Mouse (Mus musculus): ENCODE measurements around the gene Imp3. TPM values are rescaled to one million over a fixed set of nuclear protein-coding genes. Genes with fewer than 3 reads are reported as not detected.

Gene Imp3
- polyA plus RNA-seq, 1 experiment from 2014 or later: 73.6 TPM

DNA sequence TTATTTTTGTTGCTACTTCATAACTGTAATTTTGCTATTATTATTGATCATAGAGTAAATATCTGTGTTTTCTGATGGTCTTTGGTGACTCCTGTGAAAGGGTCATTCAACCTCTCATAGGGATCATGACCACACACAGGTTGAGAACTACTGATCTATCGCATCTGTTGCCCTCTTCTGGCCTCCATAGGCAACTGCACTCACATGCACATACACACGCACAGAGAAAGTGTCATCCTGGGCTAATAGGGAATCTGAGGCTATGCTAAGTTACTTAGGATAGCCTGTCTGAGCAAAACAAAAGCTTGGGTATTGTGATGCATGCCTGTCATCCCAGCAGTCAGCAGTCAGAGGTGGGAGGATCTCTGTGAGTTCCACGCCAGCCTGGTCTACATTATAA is 24.3 kb downstream of the Imp3 start:
- Histone ChIP-seq H3K9ac (ENCODE audit: low read length) (no peak overlapping the region), H3K9me3 (ENCODE audit: control insufficient read depth, low read length) (no peaks in the 10 kb centered on the region), H3K4me3 (ENCODE audit: low read depth, low read length) (no peak overlapping the region), H3K27me3 (ENCODE audit: control insufficient read depth, insufficient read depth, low read length) (no peaks in the 10 kb centered on the region), H3K36me3 (ENCODE audit: control insufficient read depth, insufficient read depth, low read length) (peaks cover 2% of the 10 kb centered on the region; the same call in 1 of the 2 replicates), H3K4me1 (ENCODE audit: control insufficient read depth, insufficient read depth, low read length) (no peaks in the 10 kb centered on the region), H3K4me2 (ENCODE audit: low read depth, severe bottlenecking) (no peak overlapping the region), H3K27ac (replicated peaks; ENCODE audit: low read depth, low read length) (no peak overlapping the region)
- ATAC-seq (ENCODE audit: insufficient number of reproducible peaks, low FRiP score, low TSS enrichment, low read depth) (no peak), DNase-seq (ENCODE audit: low spot score) (no peak)
- 95% methylated on average over 3 of the region's 3 CpGs for WGBS

- no peak for ATAC-seq (ENCODE audit: insufficient number of reproducible peaks, low FRiP score, low TSS enrichment, low read depth)
- Histone ChIP-seq H3K4me1 (ENCODE audit: control insufficient read depth, insufficient read depth, low read length) (no peaks in the 10 kb centered on the region), H3K36me3 (ENCODE audit: control insufficient read depth, insufficient read depth, low read length) (no peaks in the 10 kb centered on the region; the same call in 1 of the 2 replicates)
These were observed 32.9 kb downstream of the Imp3 start for GRCm38 (mm10) chr9:56970158-56970557.

DNA sequence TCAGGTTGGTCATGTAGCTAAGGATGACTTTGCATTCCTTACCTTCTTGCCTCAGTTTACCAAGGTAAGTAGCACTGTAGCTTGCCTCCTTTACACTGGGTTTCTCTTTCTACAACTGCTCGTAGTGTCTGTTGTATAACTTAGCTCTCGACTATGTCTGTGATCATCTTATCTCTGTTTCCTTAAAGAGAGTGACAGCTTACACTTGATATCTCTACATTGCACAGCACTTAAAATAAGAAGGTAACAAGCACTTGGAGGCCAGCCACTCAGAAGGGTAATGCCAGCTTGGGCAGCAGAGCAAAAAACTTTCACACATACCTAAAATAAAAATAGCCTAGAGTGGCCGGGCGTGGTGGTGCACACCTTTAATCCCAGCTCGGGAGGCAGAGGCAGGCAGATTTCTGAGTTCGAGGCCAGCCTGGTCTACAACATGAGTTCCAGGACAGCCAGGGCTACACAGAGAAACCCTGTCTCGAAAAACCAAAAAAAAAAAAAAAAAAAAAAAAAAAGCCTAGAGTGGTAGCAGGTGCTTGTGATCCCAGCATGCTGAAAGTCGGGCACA is 36.8 kb downstream of the Imp3 start:
- ATAC-seq (ENCODE audit: insufficient number of reproducible peaks, low FRiP score, low TSS enrichment, low read depth): no peak
- no peak overlapping the region for H3K27ac ChIP-seq (replicated peaks; ENCODE audit: low read depth, low read length)
- no peaks in the 10 kb centered on the region for H3K9me3 ChIP-seq (ENCODE audit: control insufficient read depth, low read length)
- no peaks in the 10 kb centered on the region for H3K27me3 ChIP-seq (ENCODE audit: control insufficient read depth, insufficient read depth, low read length)
- no peak for DNase-seq (ENCODE audit: low spot score)
- no peak overlapping the region for H3K9ac ChIP-seq (ENCODE audit: low read length)
- H3K4me2 ChIP-seq (ENCODE audit: low read depth, severe bottlenecking): no peak overlapping the region
- H3K4me3 ChIP-seq (ENCODE audit: low read depth, low read length): no peak overlapping the region
- no peaks in the 10 kb centered on the region; the same call in 1 of the 2 replicates for H3K36me3 ChIP-seq (ENCODE audit: control insufficient read depth, insufficient read depth, low read length)
- no peaks in the 10 kb centered on the region for H3K4me1 ChIP-seq (ENCODE audit: control insufficient read depth, insufficient read depth, low read length)
- 87% methylated on average over 8 of the region's 8 CpGs for WGBS

More at GRCm38 (mm10) chr9:56970158-56970557, 32.9 kb downstream of the Imp3 start:
- H3K4me3 ChIP-seq (ENCODE audit: low read depth, low read length): no peak overlapping the region
- no peak overlapping the region for H3K27ac ChIP-seq (replicated peaks; ENCODE audit: low read depth, low read length)
- 80% methylated on average over 2 of the region's 2 CpGs for WGBS
- no peaks in the 10 kb centered on the region for H3K27me3 ChIP-seq (ENCODE audit: control insufficient read depth, insufficient read depth, low read length)
- no peaks in the 10 kb centered on the region for H3K9me3 ChIP-seq (ENCODE audit: control insufficient read depth, low read length)
- DNase-seq (ENCODE audit: low spot score): no peak
- no peak overlapping the region for H3K9ac ChIP-seq (ENCODE audit: low read length)
- no peak overlapping the region for H3K4me2 ChIP-seq (ENCODE audit: low read depth, severe bottlenecking)

- H3K4me2 ChIP-seq (ENCODE audit: low read depth, severe bottlenecking): no peak overlapping the region
- H3K27ac ChIP-seq (replicated peaks; ENCODE audit: low read depth, low read length): no peak overlapping the region
- no peaks in the 10 kb centered on the region for H3K9me3 ChIP-seq (ENCODE audit: control insufficient read depth, low read length)
- no peaks in the 10 kb centered on the region; the same call in 1 of the 2 replicates for H3K36me3 ChIP-seq (ENCODE audit: control insufficient read depth, insufficient read depth, low read length)
- no peaks in the 10 kb centered on the region for H3K27me3 ChIP-seq (ENCODE audit: control insufficient read depth, insufficient read depth, low read length)
- H3K4me1 ChIP-seq (ENCODE audit: control insufficient read depth, insufficient read depth, low read length): no peaks in the 10 kb centered on the region
- ATAC-seq (ENCODE audit: insufficient number of reproducible peaks, low FRiP score, low TSS enrichment, low read depth): no peak
- 92% methylated on average over 3 of the region's 3 CpGs for WGBS
- no peak overlapping the region for H3K4me3 ChIP-seq (ENCODE audit: low read depth, low read length)
- H3K9ac ChIP-seq (ENCODE audit: low read length): no peak overlapping the region
- no peak for DNase-seq (ENCODE audit: low spot score)
These were observed 37.9 kb downstream of the Imp3 start for GRCm38 (mm10) chr9:56975199-56975598.

DNA sequence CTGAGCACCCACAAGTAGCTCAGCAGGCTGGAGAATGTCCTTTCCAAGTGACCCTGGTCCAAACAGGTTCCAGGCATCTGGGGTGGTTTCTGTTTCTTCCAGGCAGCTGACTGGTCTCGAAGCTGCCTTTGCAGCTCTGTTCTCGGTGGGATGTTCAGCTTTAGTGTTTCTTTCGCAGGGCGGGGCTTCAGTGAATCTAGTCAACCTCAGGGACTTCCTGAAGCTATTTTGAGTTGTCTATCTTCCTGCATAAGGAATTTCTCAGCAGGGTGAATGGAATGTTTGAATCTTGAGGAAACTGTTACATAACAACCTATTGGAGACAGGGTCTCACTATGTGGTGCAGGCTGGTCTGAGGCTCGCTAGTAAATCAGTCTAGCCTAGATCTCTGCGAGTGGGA is 42.9 kb downstream of the Imp3 start:
- H3K36me3 ChIP-seq (ENCODE audit: control insufficient read depth, insufficient read depth, low read length): no peaks in the 10 kb centered on the region
- 87% methylated on average over 6 of the region's 6 CpGs for WGBS
- DNase-seq (ENCODE audit: low spot score) (no peak), ATAC-seq (ENCODE audit: insufficient number of reproducible peaks, low FRiP score, low TSS enrichment, low read depth) (no peak)
- no peak overlapping the region for H3K4me2 ChIP-seq (ENCODE audit: low read depth, severe bottlenecking)
- no peak overlapping the region for H3K4me3 ChIP-seq (ENCODE audit: low read depth, low read length)
- no peak overlapping the region for H3K9ac ChIP-seq (ENCODE audit: low read length)
- H3K27me3 ChIP-seq (ENCODE audit: control insufficient read depth, insufficient read depth, low read length): no peaks in the 10 kb centered on the region
- no peaks in the 10 kb centered on the region for H3K4me1 ChIP-seq (ENCODE audit: control insufficient read depth, insufficient read depth, low read length)
- H3K9me3 ChIP-seq (ENCODE audit: control insufficient read depth, low read length): no peaks in the 10 kb centered on the region
- no peak overlapping the region for H3K27ac ChIP-seq (replicated peaks; ENCODE audit: low read depth, low read length)

GRCm38 (mm10) chr9:56981502-56981901 is 44.2 kb downstream of the Imp3 start:
- H3K36me3 ChIP-seq (ENCODE audit: control insufficient read depth, insufficient read depth, low read length): no peaks in the 10 kb centered on the region
- ATAC-seq (ENCODE audit: insufficient number of reproducible peaks, low FRiP score, low TSS enrichment, low read depth) (no peak), DNase-seq (ENCODE audit: low spot score) (no peak)
- H3K4me3 ChIP-seq (ENCODE audit: low read depth, low read length): no peak overlapping the region
- no peaks in the 10 kb centered on the region for H3K27me3 ChIP-seq (ENCODE audit: control insufficient read depth, insufficient read depth, low read length)
- 70% methylated on average over 1 of the region's 1 CpGs for WGBS
- no peak overlapping the region for H3K9ac ChIP-seq (ENCODE audit: low read length)
- H3K9me3 ChIP-seq (ENCODE audit: control insufficient read depth, low read length): no peaks in the 10 kb centered on the region
- H3K4me2 ChIP-seq (ENCODE audit: low read depth, severe bottlenecking): no peak overlapping the region
- H3K4me1 ChIP-seq (ENCODE audit: control insufficient read depth, insufficient read depth, low read length): no peaks in the 10 kb centered on the region
- no peak overlapping the region for H3K27ac ChIP-seq (replicated peaks; ENCODE audit: low read depth, low read length)

Other genes starting within 250 kb of the Imp3 start
- 0.93 and 1.1 TPM in 2 replicates for gene Lingo1, start 141.0 kb upstream of the Imp3 start, polyA plus RNA-seq (2014; fragmentation: Nextera tagmentation; extraction: Ambion mirVana)
- gene Odf3l1, start 72.8 kb upstream of the Imp3 start, polyA plus RNA-seq (2014; fragmentation: Nextera tagmentation; extraction: Ambion mirVana): 0.41 and 0.77 TPM in 2 replicates
- 5.4 and 5.5 TPM in 2 replicates for gene Cspg4, start 72.4 kb upstream of the Imp3 start, polyA plus RNA-seq (2014; fragmentation: Nextera tagmentation; extraction: Ambion mirVana)
- gene Snx33, start 9.1 kb upstream of the Imp3 start, polyA plus RNA-seq (2014; fragmentation: Nextera tagmentation; extraction: Ambion mirVana): 7.8 and 10.1 TPM in 2 replicates
- gene Snupn, start 13.4 kb downstream of the Imp3 start, polyA plus RNA-seq (2014; fragmentation: Nextera tagmentation; extraction: Ambion mirVana): 26.0 and 30.2 TPM in 2 replicates
- 40.5 and 44.0 TPM in 2 replicates for gene Ptpn9, start 57.4 kb downstream of the Imp3 start, polyA plus RNA-seq (2014; fragmentation: Nextera tagmentation; extraction: Ambion mirVana)
- 65.8 and 72.7 TPM in 2 replicates for gene Sin3a, start 134.6 kb downstream of the Imp3 start, polyA plus RNA-seq (2014; fragmentation: Nextera tagmentation; extraction: Ambion mirVana)
- 20.1 and 24.8 TPM in 2 replicates for gene Man2c1, start 193.2 kb downstream of the Imp3 start, polyA plus RNA-seq (2014; fragmentation: Nextera tagmentation; extraction: Ambion mirVana)
- gene Neil1, start 210.8 kb downstream of the Imp3 start, polyA plus RNA-seq (2014; fragmentation: Nextera tagmentation; extraction: Ambion mirVana): 6.1 and 6.2 TPM in 2 replicates
- 79.8 and 82.8 TPM in 2 replicates for gene Commd4, start 220.9 kb downstream of the Imp3 start, polyA plus RNA-seq (2014; fragmentation: Nextera tagmentation; extraction: Ambion mirVana)